Mouse (Mus musculus): Measurements from ENCODE around the gene Acbd6. TPM values are rescaled to one million over a fixed set of nuclear protein-coding genes. Genes with fewer than 3 reads are reported as not detected.

Gene Acbd6
- total and polyA plus RNA-seq, 3 experiments, result 102 to 270 (median 145) TPM

GRCm38 (mm10) chr1:155587961-155588360 is 30.0 kb downstream of the Acbd6 start:
- Histone ChIP-seq H3K4me1 (ENCODE audit: control insufficient read depth in 1 of 2, insufficient read depth in 2 of 2, low read length in 2 of 2) (no peaks in the 10 kb centered on the region), H3K4me3 (ENCODE audit: control insufficient read depth in 1 of 2, insufficient read depth in 1 of 2, low read depth in 2 of 2, low read length in 2 of 2) (no peak overlapping the region), H3K36me3 (ENCODE audit: control insufficient read depth in 1 of 2, insufficient read depth in 2 of 2, low read length in 2 of 2) (no peaks in the 10 kb centered on the region), H3K79me2 (ENCODE audit: control insufficient read depth, insufficient read depth, low read length, poor library complexity) (no peaks in the 10 kb centered on the region), H3K9me3 (replicated peaks; ENCODE audit: insufficient read depth, low read length) (no peaks in the 10 kb centered on the region), H3K9ac (ENCODE audit: control insufficient read depth, low read depth, low read length, poor library complexity, severe bottlenecking) (no peak overlapping the region), H3K27me3 (ENCODE audit: control insufficient read depth in 1 of 2, insufficient read depth in 2 of 2, low read length in 2 of 2) (no peaks in the 10 kb centered on the region), H3K27ac (ENCODE audit: control insufficient read depth, low read depth, low read length) (no peak overlapping the region)
- DNase-seq (ENCODE audit: low read depth, low spot score), result no peak
- TF ChIP-seq MAFK (IDR thresholded peaks at IDR 0.05; ENCODE audit: borderline replicate concordance, low read depth, low read length), result no peak

DNA sequence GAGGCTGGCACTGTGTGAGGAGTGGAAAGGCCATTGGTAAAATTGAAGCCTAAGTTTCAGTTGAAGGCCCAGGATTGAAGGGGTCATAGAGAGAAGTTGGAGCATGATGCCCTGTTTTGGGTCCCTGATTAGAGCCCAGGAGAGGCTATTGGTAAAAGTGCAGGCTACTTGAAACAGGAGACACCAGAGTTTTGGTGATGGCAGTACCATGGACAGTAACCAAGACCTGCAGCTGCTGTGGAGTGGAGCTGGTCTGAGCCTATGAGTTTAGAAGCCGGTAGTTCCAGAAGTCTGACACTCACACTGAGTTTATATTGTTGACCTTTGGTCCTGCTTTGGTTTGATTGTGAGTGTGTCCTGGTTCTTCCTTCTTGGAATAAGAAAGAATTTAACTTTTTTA is 36.2 kb downstream of the Acbd6 start:
- no peaks in the 10 kb centered on the region for H3K36me3 ChIP-seq (ENCODE audit: control insufficient read depth in 1 of 2, insufficient read depth in 2 of 2, low read length in 2 of 2)
- TF ChIP-seq MAX (IDR thresholded peaks at IDR 0.05; ENCODE audit: low read length) (no peak), EP300 (IDR thresholded peaks at IDR 0.05; ENCODE audit: low read depth in 1 of 2, low read length in 2 of 2) (no peak), TBP (IDR thresholded peaks at IDR 0.05; ENCODE audit: low read depth, low read length) (no peak), MAFK (IDR thresholded peaks at IDR 0.05; ENCODE audit: borderline replicate concordance, low read depth, low read length) (no peak), SIN3A (IDR thresholded peaks at IDR 0.05; ENCODE audit: low read length) (peak; percentile 54; the same call in 1 of the 2 replicates), ZKSCAN1 (IDR thresholded peaks at IDR 0.05; ENCODE audit: low read depth, low read length) (no peak)
- no peaks in the 10 kb centered on the region for H3K4me1 ChIP-seq (ENCODE audit: control insufficient read depth in 1 of 2, insufficient read depth in 2 of 2, low read length in 2 of 2)
- H3K9ac ChIP-seq (ENCODE audit: control insufficient read depth, low read depth, low read length, poor library complexity, severe bottlenecking), result no peak overlapping the region
- no peaks in the 10 kb centered on the region for H3K9me3 ChIP-seq (replicated peaks; ENCODE audit: insufficient read depth, low read length)
- no peak overlapping the region for H3K4me3 ChIP-seq (ENCODE audit: control insufficient read depth in 1 of 2, insufficient read depth in 1 of 2, low read depth in 2 of 2, low read length in 2 of 2)
- H3K27ac ChIP-seq (ENCODE audit: control insufficient read depth, low read depth, low read length), result no peak overlapping the region
- peak; percentile 63 for DNase-seq (ENCODE audit: low read depth, low spot score)
- no peaks in the 10 kb centered on the region for H3K27me3 ChIP-seq (ENCODE audit: control insufficient read depth in 1 of 2, insufficient read depth in 2 of 2, low read length in 2 of 2)
- H3K79me2 ChIP-seq (ENCODE audit: control insufficient read depth, insufficient read depth, low read length, poor library complexity), result no peaks in the 10 kb centered on the region

- no peak for DNase-seq (ENCODE audit: low read depth, low spot score)
- Histone ChIP-seq H3K79me2 (ENCODE audit: control insufficient read depth, insufficient read depth, low read length, poor library complexity) (no peaks in the 10 kb centered on the region), H3K4me3 (ENCODE audit: control insufficient read depth in 1 of 2, insufficient read depth in 1 of 2, low read depth in 2 of 2, low read length in 2 of 2) (no peak overlapping the region), H3K4me1 (ENCODE audit: control insufficient read depth in 1 of 2, insufficient read depth in 2 of 2, low read length in 2 of 2) (no peaks in the 10 kb centered on the region), H3K9me3 (replicated peaks; ENCODE audit: insufficient read depth, low read length) (no peaks in the 10 kb centered on the region), H3K9ac (ENCODE audit: control insufficient read depth, low read depth, low read length, poor library complexity, severe bottlenecking) (no peak overlapping the region), H3K36me3 (ENCODE audit: control insufficient read depth in 1 of 2, insufficient read depth in 2 of 2, low read length in 2 of 2) (no peaks in the 10 kb centered on the region), H3K27me3 (ENCODE audit: control insufficient read depth in 1 of 2, insufficient read depth in 2 of 2, low read length in 2 of 2) (no peaks in the 10 kb centered on the region), H3K27ac (ENCODE audit: control insufficient read depth, low read depth, low read length) (no peak overlapping the region)
- no peak for TF ChIP-seq USF1 (IDR thresholded peaks at IDR 0.05; ENCODE audit: low read depth, low read length)
- TF ChIP-seq MAX (IDR thresholded peaks at IDR 0.05; ENCODE audit: low read length), result no peak
- no peak for TF ChIP-seq CTCF (IDR thresholded peaks at IDR 0.05 in 2 of 3, conservative IDR thresholded peaks at IDR 0.05 in 1 of 3; ENCODE audit: control insufficient read depth in 1 of 3, insufficient read depth in 1 of 3, low read depth in 2 of 3, low read length in 3 of 3, poor library complexity in 1 of 3, severe bottlenecking in 1 of 3)
- no peak for TF ChIP-seq POLR2AphosphoS2 (IDR thresholded peaks at IDR 0.05; ENCODE audit: low read length)
- no peak for TF ChIP-seq MYB (IDR thresholded peaks at IDR 0.05; ENCODE audit: low read depth, low read length)
- TF ChIP-seq EP300 (IDR thresholded peaks at IDR 0.05; ENCODE audit: low read depth in 1 of 2, low read length in 2 of 2), result no peak
- no peak for TF ChIP-seq POLR2AphosphoS5 (IDR thresholded peaks at IDR 0.05; ENCODE audit: borderline replicate concordance, low read depth, low read length)
- TF ChIP-seq MEF2A (IDR thresholded peaks at IDR 0.05; ENCODE audit: extremely low read depth, insufficient replicate concordance, low read depth, low read length, poor library complexity, severe bottlenecking), result no peak
- no peak for TF ChIP-seq SIN3A (IDR thresholded peaks at IDR 0.05; ENCODE audit: low read length)
- no peak for TF ChIP-seq GABPA (IDR thresholded peaks at IDR 0.05; ENCODE audit: low read depth, low read length)
- no peak for TF ChIP-seq GATA1 (IDR thresholded peaks at IDR 0.05; ENCODE audit: low read depth, low read length)
- TF ChIP-seq CHD2 (IDR thresholded peaks at IDR 0.05; ENCODE audit: low read length), result no peak
- TF ChIP-seq TAL1 (IDR thresholded peaks at IDR 0.05; ENCODE audit: low read length), result no peak
- no peak for TF ChIP-seq ELF1 (IDR thresholded peaks at IDR 0.05; ENCODE audit: low read depth, low read length)
- TF ChIP-seq SMC3 (IDR thresholded peaks at IDR 0.05; ENCODE audit: low read depth, low read length), result no peak
- no peak for TF ChIP-seq USF2 (IDR thresholded peaks at IDR 0.05; ENCODE audit: borderline replicate concordance in 1 of 2, insufficient read depth in 1 of 2, low read depth in 1 of 2, low read length in 2 of 2)
These were observed 38.7 kb downstream of the Acbd6 start for GRCm38 (mm10) chr1:155596576-155596975.
